Mouse (Mus musculus) heart, embryonic 15.5 days (tissue): ENCODE results near the gene Hfe. TPM values are rescaled to one million over a fixed set of nuclear protein-coding genes. Genes with fewer than 3 reads are reported as not detected.
A peak's percentile ranks its signal among the peaks of the same experiment; 100 is the strongest.

ENCODE experiments used
- ATAC-seq: fragments of 200-750 bp; cut with Nextera tagmentation; replicated peaks from 2 replicates; pipeline ENCODE4 v1.8.0; 2017; ENCODE audit warnings: low read depth, moderate TSS enrichment; ENCODE audit not compliant: insufficient number of reproducible peaks, insufficient read depth, low FRiP score
- H3K27ac ChIP-seq: fragments of 300-500 bp; sonication (generic); 2 replicates; pipeline ENCODE4 v1.5.1; 2015; ENCODE audit warnings: mild to moderate bottlenecking, inconsistent platforms
- H3K27me3 ChIP-seq: fragments of 300-500 bp; sonication (generic); 2 replicates; pipeline ENCODE4 v1.6.1; 2015; ENCODE audit warnings: inconsistent platforms
- H3K36me3 ChIP-seq: fragments of 300-500 bp; sonication (generic); 2 replicates; pipeline ENCODE4 v1.6.1; 2015; ENCODE audit warnings: mild to moderate bottlenecking, inconsistent platforms
- H3K4me1 ChIP-seq: fragments of 300-500 bp; sonication (generic); replicated peaks from 2 replicates; pipeline ENCODE4 v1.6.1; 2015; ENCODE audit warnings: inconsistent platforms
- H3K4me2 ChIP-seq: fragments of 300-500 bp; sonication (generic); 2 replicates; pipeline ENCODE4 v1.6.1; 2015; ENCODE audit warnings: inconsistent platforms, mild to moderate bottlenecking, moderate library complexity
- H3K4me3 ChIP-seq: fragments of 300-500 bp; sonication (generic); 2 replicates; pipeline ENCODE4 v1.5.1; 2015; ENCODE audit warnings: mild to moderate bottlenecking, inconsistent platforms
- H3K9ac ChIP-seq: fragments of 300-500 bp; sonication (generic); 2 replicates; pipeline ENCODE4 v1.6.1; 2015; ENCODE audit warnings: mild to moderate bottlenecking, inconsistent platforms
- H3K9me3 ChIP-seq: fragments of 300-500 bp; sonication (generic); replicated peaks from 2 replicates; pipeline ENCODE4 v1.6.1; 2016; ENCODE audit warnings: inconsistent platforms
- WGBS: fragments of 180-500 bp; shearing (Covaris S2); methylation state at CpG from one replicate; pipeline ENCODE4 v1.1.7; 2015; ENCODE audit warnings: mixed read lengths; 5-methylcytosine and 5-hydroxymethylcytosine counted together
- microRNA-seq: library from miRNA; unstranded; fragments of <30 nt; microRNA quantifications from one replicate; pipeline ENCODE4, GENCODE M21; 2016
- polyA plus RNA-seq: library from polyadenylated mRNA; unstranded; fragments of >200 nt; fragmentation: Nextera tagmentation; extraction: Ambion mirVana; gene quantifications from 2 replicates; pipeline ENCODE4 v1.2.1, GENCODE M21; 2015

The Hfe gene
- polyA plus RNA-seq, 1 experiment from 2014 or later, result 10.3 TPM

GRCm38 (mm10) chr13:23682623-23682946 is 28.1 kb downstream of the Hfe start:
- 54% methylated on average over 1 of the region's 1 CpGs for WGBS
- H3K4me2 ChIP-seq, result peak overlapping the region; percentile 68
- H3K4me1 ChIP-seq, result peaks cover 19% of the 10 kb centered on the region
- ATAC-seq, result no peak
- H3K27me3 ChIP-seq, result no peaks in the 10 kb centered on the region
- peak overlapping the region; percentile 90 for H3K27ac ChIP-seq
- H3K9me3 ChIP-seq, result no peaks in the 10 kb centered on the region
- no peaks in the 10 kb centered on the region for H3K36me3 ChIP-seq
- H3K4me3 ChIP-seq, result peak overlapping the region; percentile 45; the same call in 1 of the 2 replicates
- H3K9ac ChIP-seq, result 0 out of 2 replicates have a peak overlapping the region, but pooled peaks have one; percentile 60

DNA sequence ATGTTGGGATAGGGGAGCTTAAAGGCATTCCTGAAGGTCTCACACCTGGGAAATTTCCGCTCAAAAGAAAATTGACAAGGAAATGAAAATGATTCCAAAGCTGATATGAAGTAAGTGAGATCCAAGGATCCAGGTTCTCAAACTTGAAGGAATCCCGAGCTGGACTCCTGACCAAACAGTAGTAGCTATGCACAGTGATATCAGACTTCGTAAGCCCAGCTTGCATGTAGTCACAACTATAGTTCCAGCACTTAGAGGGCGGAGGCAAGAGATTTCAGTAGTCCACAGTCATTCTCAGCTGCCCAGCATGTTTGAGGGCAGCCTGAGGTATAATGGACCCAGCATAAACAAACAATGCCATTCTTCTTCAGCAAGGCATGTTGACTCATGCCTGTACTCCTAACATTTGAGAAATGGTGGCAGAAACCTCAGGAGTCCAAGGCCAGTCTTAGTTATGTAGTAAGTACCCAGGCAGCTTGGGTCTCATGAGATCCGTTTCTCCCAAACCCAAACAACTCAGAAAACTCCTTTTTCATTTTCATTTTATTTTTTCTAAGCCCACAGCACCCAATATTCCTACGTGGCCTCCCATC is 28.6 kb downstream of the Hfe start:
- Histone ChIP-seq H3K9me3 (no peaks in the 10 kb centered on the region), H3K36me3 (no peaks in the 10 kb centered on the region), H3K27ac (no peak overlapping the region), H3K27me3 (no peaks in the 10 kb centered on the region), H3K4me3 (no peak overlapping the region), H3K4me1 (peaks cover 19% of the 10 kb centered on the region), H3K9ac (no peak overlapping the region), H3K4me2 (no peak overlapping the region)
- WGBS, result 82% methylated on average over 6 of the region's 6 CpGs
- no peak for ATAC-seq

DNA sequence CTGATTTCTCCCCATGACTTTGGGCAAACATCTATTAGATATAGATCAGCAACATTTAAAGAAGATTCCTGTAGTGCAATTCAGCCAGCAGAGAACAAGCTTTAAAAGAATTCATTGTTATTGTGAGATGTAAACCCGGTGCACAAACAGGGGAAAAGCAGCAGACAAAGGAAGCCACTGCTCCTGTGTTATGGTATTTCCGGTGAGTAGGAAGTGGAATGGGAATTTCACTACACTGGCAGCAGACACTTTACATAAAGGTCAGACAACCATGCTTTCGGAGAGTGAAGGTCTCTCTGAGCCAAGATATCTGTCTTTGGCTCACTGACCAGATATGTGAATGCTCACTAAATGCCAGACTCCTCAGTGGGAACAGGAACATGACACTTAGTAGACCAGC is 48.1 kb downstream of the Hfe start:
- H3K4me2 ChIP-seq, result no peak overlapping the region
- ATAC-seq, result no peak

DNA sequence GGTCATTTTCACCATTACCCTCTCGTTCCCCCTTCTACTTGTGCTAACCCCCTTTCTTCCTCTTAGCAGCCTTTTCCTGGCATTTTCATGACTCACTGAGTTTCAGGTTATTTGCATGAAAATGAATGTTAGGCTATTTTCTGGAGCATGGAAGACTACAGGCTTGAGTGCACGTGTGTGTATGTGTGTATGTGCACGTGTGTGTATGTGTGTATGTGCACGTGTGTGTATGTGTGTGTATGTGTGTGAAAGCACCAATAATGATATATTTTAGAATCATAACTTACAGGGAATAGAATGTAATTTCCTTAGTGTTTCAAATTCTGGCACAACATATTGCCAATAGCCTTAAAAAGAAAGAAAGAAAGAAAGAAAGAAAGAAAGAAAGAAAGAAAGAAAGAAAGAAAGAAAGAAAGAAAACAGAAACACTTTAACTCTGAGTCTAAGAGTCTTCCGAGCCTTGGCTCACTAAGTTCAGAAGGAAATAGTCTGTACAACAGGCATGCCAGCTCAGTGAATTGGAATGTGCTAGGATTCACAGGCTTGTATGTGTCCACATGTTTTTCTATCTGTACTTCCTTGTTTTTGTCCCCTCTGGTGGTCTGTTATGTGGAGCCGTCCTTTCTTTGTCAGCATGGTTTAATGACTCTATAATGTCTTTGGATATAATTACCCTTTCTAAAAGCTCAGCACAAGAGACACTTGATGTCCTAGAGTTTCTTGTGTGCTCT is 50.9 kb downstream of the Hfe start:
- H3K9me3 ChIP-seq, result no peaks in the 10 kb centered on the region
- no peak overlapping the region for H3K9ac ChIP-seq
- H3K27ac ChIP-seq, result no peak overlapping the region
- H3K36me3 ChIP-seq, result no peaks in the 10 kb centered on the region
- no peak for ATAC-seq
- no peak overlapping the region for H3K4me3 ChIP-seq
- no peak overlapping the region for H3K4me2 ChIP-seq
- H3K27me3 ChIP-seq, result no peaks in the 10 kb centered on the region
- no peaks in the 10 kb centered on the region for H3K4me1 ChIP-seq
- 61% methylated on average over 6 of the region's 6 CpGs for WGBS

More for the DNA sequence above, 48.1 kb downstream of the Hfe start:
- WGBS, result 56% methylated on average over 3 of the region's 3 CpGs
- Histone ChIP-seq H3K4me3 (no peak overlapping the region), H3K36me3 (no peaks in the 10 kb centered on the region), H3K27ac (no peak overlapping the region), H3K9me3 (no peaks in the 10 kb centered on the region), H3K4me1 (no peaks in the 10 kb centered on the region), H3K27me3 (no peaks in the 10 kb centered on the region), H3K9ac (no peak overlapping the region)

Small RNA genes lying within 50 kb of the gene (microRNA-seq; reads per million reads assigned to microRNA genes)
- gene Gm44314 (not detected), gene Gm44350 (not detected), gene Gm44484 (not detected)

Other genes with a start within 250 kb of the Hfe start
- gene Btn1a1, start 245.0 kb downstream of the Hfe start, polyA plus RNA-seq, result 0.85 and 1.4 TPM in 2 replicates
- gene Btn2a2, start 222.0 kb downstream of the Hfe start, polyA plus RNA-seq, result 0.31 and 0.41 TPM in 2 replicates
- gene Hist1h4h, start 179.8 kb downstream of the Hfe start, polyA plus RNA-seq, result 5.4 and 5.7 TPM in 2 replicates
- 2.2 and 2.6 TPM in 2 replicates for gene Hist1h2af, start 176.9 kb downstream of the Hfe start, polyA plus RNA-seq
- 1.6 and 3.1 TPM in 2 replicates for gene Hist1h3g, start 175.4 kb downstream of the Hfe start, polyA plus RNA-seq
- 0.61 and 0.74 TPM in 2 replicates for gene Hist1h2bh, start 167.5 kb downstream of the Hfe start, polyA plus RNA-seq
- 0.16 and 0.25 TPM in 2 replicates for gene Hist1h3f, start 166.8 kb downstream of the Hfe start, polyA plus RNA-seq
- gene Hist1h4f, start 159.2 kb downstream of the Hfe start, polyA plus RNA-seq, result 0.62 and 0.66 TPM in 2 replicates
- 0.18 and 0.23 TPM in 2 replicates for gene Hist1h1d, start 157.6 kb downstream of the Hfe start, polyA plus RNA-seq
- 1.7 and 2.4 TPM in 2 replicates for gene Hist1h3e, start 148.5 kb downstream of the Hfe start, polyA plus RNA-seq
- 33.7 and 35.5 TPM in 2 replicates for gene Hist1h2ae, start 139.6 kb downstream of the Hfe start, polyA plus RNA-seq
- 4.3 and 4.6 TPM in 2 replicates for gene Hist1h2bg, start 139.5 kb downstream of the Hfe start, polyA plus RNA-seq
- 0.97 and 1.5 TPM in 2 replicates for gene Hist1h2bf, start 136.7 kb downstream of the Hfe start, polyA plus RNA-seq
- gene Hist1h2ad, start 136.5 kb downstream of the Hfe start, polyA plus RNA-seq, result 1.2 and 1.6 TPM in 2 replicates
- 2.0 and 2.2 TPM in 2 replicates for gene Hist1h3d, start 135.1 kb downstream of the Hfe start, polyA plus RNA-seq
- 48.2 and 53.2 TPM in 2 replicates for gene Hist1h4d, start 129.3 kb downstream of the Hfe start, polyA plus RNA-seq
- gene Hist1h2be, start 89.7 kb downstream of the Hfe start, polyA plus RNA-seq, result 1.7 and 1.9 TPM in 2 replicates
- gene Hist1h1e, start 88.3 kb downstream of the Hfe start, polyA plus RNA-seq, result 9.6 and 10.8 TPM in 2 replicates
- 0.50 and 0.74 TPM in 2 replicates for gene Hist1h2ac, start 26.9 kb downstream of the Hfe start, polyA plus RNA-seq
- 51.8 and 52.1 TPM in 2 replicates for gene Hist1h2bc, start 26.7 kb downstream of the Hfe start, polyA plus RNA-seq
- gene Hist1h1t, start 15.0 kb downstream of the Hfe start, polyA plus RNA-seq, result 0.14 TPM in 1 of 2 replicates, not detected in the other
- 2.4 and 2.7 TPM in 2 replicates for gene Hist1h4c, start 12.4 kb downstream of the Hfe start, polyA plus RNA-seq
- 38.8 and 41.2 TPM in 2 replicates for gene Hist1h1c, start 28.0 kb upstream of the Hfe start, polyA plus RNA-seq
- 2.0 and 4.1 TPM in 2 replicates for gene Hist1h3c, start 34.7 kb upstream of the Hfe start, polyA plus RNA-seq
- 1.2 and 1.9 TPM in 2 replicates for gene Hist1h2bb, start 35.9 kb upstream of the Hfe start, polyA plus RNA-seq
- gene Hist1h2ab, start 40.3 kb upstream of the Hfe start, polyA plus RNA-seq, result 15.3 and 20.4 TPM in 2 replicates
- 3.1 and 4.7 TPM in 2 replicates for gene Hist1h3b, start 41.4 kb upstream of the Hfe start, polyA plus RNA-seq
- gene Hist1h4b, start 46.2 kb upstream of the Hfe start, polyA plus RNA-seq, result 1.2 and 1.7 TPM in 2 replicates
- not detected in 2 replicates for gene Hist1h4a, start 50.4 kb upstream of the Hfe start, polyA plus RNA-seq
- gene Hist1h3a, start 51.5 kb upstream of the Hfe start, polyA plus RNA-seq, result 1.5 and 2.4 TPM in 2 replicates
- 0.76 and 0.98 TPM in 2 replicates for gene Hist1h1a, start 52.8 kb upstream of the Hfe start, polyA plus RNA-seq
- not detected in 2 replicates for gene Trim38, start 59.1 kb upstream of the Hfe start, polyA plus RNA-seq
- not detected in 2 replicates for gene Slc17a2, start 96.1 kb upstream of the Hfe start, polyA plus RNA-seq
- gene Slc17a3, start 128.6 kb upstream of the Hfe start, polyA plus RNA-seq, result 0.03 TPM in 1 of 2 replicates, not detected in the other
- not detected in 2 replicates for gene Slc17a1, start 156.9 kb upstream of the Hfe start, polyA plus RNA-seq
- not detected in 2 replicates for gene Slc17a4, start 204.2 kb upstream of the Hfe start, polyA plus RNA-seq
- not detected in 2 replicates for gene Hist1h2ba, start 223.3 kb upstream of the Hfe start, polyA plus RNA-seq
- not detected in 2 replicates for gene Hist1h2aa, start 223.6 kb upstream of the Hfe start, polyA plus RNA-seq